Mouse (Mus musculus) stomach, adult 2 months (tissue): ENCODE measurements around the gene Fam83f. TPM values are rescaled to one million over a fixed set of nuclear protein-coding genes. Genes with fewer than 3 reads are reported as not detected.

Experiments
- polyA plus RNA-seq: library from polyadenylated mRNA; depleted of rRNA; stranded (reverse); fragments of >200 nt; gene quantifications from 2 replicates; pipeline ENCODE4 v1.2.3, GENCODE M21; 2012; rRNA removed

Fam83f gene
- polyA plus RNA-seq, result 9.5 and 10.3 TPM in 2 replicates

GRCm38 (mm10) chr15:80671295-80672252 lies at the start of gene Fam83f:
Fam83f (plus strand) TSS chr15:80671847.

GRCm38 (mm10) chr15:80710608-80711363 lies 39.1 kb downstream of the Fam83f start, which contains the start of gene Tnrc6b:
Tnrc6b (plus strand) TSS chr15:80711313.

Other genes starting within 250 kb of the Fam83f start
- 0.05 TPM in 1 of 2 replicates, not detected in the other for gene Enthd1, start 106.7 kb upstream of the Fam83f start, polyA plus RNA-seq
- gene Grap2, start 99.3 kb upstream of the Fam83f start, polyA plus RNA-seq, result 0.11 and 0.21 TPM in 2 replicates
- gene Tnrc6b, start 39.5 kb downstream of the Fam83f start, polyA plus RNA-seq, result 5.5 and 7.0 TPM in 2 replicates